Mouse (Mus musculus) heart, postnatal 36 days (tissue): ENCODE results near the gene Dapk1. TPM values are rescaled to one million over a fixed set of nuclear protein-coding genes. Genes with fewer than 3 reads are reported as not detected.
A peak's percentile ranks its signal among the peaks of the same experiment; 100 is the strongest.
"Not testable (repeated sequence)": the region's sequence is repeated elsewhere in the genome, so short reads cannot be mapped to it uniquely, and the experiment has no call there.

Experiments
- DNase-seq, 2 experiments: peaks; one replicate each; pipeline ENCODE4 v3.0.0; 2021 to 2022
- intact Hi-C: fragments of 180-260 bp; cut with DNase I; formaldehyde crosslinking; loops from one replicate; pipeline ENCODE4 v1.15.1; 2025
- total RNA-seq, 2 experiments: library from RNA; stranded (reverse); gene quantifications; 2 replicates each; pipeline ENCODE4 v1.2.3; 2021

Dapk1 gene
- 10 to 100 TPM; 22.2 to 35.8 TPM for total RNA-seq

DNA sequence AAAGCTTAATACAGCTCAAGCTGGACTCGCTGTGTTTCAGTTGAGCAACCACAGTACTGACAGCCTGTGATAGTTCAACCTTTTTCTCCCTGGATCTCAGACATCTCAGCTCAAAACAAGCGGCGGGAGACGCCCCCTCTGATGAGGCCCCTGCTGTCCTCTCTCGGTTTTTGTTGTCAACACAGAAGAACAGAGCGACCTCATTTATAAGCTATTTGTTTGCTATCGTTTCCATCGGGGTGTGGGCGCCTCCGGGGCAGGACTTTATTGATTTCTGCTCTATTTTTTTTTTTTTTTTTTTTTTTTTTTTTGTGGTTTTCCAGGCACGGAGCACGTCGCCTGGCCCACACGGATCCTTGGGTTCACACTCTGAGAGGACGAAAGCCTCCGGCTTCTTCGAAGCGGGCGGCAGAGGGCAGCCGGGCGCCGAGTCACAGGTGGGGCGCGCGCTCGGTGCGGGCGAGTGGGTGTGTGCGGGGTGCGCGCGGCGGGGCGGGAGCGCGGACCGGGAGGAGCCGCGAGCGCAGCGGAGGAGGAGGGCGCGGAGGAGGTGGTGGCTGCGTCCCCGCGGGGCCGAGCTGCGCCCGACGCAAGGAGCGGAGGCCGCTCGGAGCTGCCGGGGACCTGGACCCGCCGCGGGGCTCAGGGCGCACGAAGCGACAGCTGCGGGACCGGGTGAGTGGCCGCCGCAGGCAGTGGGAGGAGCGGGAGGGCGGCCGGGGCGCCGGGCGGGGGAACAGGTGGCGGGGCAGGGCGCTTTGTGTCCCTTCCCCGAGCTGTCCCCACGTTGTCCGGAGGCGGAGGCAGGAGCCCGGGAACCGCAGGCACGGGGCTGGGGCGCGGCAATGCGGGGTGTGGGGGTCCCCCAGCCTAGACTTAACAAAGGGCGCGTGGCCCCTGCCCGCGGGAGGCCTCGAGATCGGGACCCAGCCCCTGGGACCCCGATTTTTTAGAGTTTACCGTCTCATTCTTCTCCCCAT, at the start of gene Dapk1:
Gene Dapk1 (plus strand): TSS at position 512 of the 980 bp plus-strand sequence.
- intact Hi-C loops, result loop anchor here (1.0 to 10.0 kb wide), 4 partner anchors 63 to 137 kb away; no protein-coding TSS in a partner anchor
- DNase-seq, result peak; percentile 81 to 83

DNA sequence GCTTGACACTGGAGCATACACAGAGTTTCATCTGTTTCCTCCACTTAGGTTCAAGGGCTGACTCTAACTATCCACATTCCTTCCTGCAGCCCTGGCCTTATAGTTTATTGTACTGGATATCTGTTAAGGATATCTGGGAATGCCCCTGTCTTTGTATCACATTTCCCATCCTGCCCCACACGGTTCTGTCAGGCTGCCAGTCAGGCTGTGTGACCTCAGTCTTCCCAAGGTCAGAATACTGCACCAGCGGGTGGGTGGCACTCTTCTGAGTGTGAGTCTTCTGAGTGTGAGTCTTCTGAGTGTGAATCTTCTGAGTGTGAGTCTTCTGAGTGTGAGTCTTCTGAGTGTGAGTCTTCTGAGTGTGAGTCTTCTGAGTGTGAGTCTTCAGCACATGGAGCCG, 48.4 kb upstream of the Dapk1 start:
- DNase-seq, result no peak
- intact Hi-C loops, result no loop called here

DNA sequence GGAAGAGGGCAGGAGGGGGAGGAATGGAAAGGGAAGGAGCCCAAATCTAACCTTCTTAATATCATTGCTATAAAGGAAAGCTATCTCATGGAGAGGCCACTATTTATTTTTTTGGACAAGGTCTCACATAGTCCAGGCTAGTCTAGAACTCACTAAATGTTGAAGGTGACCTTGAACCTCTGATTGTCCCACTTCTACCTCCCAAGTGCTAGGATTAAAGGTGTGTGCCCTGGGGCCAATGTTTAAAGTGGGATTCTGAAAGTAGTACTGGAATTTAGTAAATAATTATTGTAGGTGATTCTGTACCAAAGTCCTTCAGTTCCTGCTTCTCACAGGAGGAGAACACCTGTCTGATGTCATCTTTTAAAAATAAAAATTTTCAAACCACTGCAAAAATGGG, 45.3 kb upstream of the Dapk1 start:
- intact Hi-C loops, result no loop called here
- no peak for DNase-seq

DNA sequence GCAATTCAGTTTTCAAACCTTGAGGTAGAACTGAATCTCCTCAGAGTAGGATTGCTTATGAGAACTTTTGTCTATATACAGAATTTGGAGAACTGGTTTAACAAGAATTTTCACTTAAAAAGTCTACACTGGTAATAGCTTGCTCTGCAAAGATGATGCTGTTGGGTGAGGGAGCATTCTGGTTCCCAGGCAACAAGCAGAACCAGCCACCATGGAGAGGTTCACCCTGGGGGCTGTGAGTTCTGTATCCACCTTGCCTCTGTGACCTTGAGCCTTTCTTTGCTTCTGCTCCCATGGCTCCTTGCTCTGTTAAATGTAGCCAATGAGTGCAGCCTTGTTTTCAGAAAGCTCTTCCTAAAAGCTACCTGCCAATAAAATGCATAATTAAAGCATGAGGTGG, 44.8 kb upstream of the Dapk1 start:
- DNase-seq, result no peak
- intact Hi-C loops, result no loop called here

DNA sequence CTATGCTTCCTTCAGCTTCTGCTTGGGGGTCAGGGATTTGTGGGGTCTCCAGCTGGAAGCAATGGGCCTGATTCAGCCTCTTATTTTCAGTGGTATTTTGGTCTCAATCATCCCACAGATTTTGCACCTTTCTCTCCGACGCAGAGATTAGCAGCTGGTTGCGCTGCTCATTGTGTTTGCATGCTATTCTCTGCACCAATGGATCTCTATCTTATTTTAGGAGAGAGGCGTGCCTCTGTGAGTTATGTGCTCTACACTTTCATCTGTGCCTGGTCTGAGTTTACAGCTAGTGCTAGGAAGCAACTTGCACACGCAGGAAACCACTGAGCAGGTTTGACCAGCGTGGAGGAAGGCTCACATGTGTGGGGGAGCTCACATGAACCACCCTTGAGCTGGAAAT, 37.4 kb upstream of the Dapk1 start:
- no peak for DNase-seq
- intact Hi-C loops, result no loop called here

DNA sequence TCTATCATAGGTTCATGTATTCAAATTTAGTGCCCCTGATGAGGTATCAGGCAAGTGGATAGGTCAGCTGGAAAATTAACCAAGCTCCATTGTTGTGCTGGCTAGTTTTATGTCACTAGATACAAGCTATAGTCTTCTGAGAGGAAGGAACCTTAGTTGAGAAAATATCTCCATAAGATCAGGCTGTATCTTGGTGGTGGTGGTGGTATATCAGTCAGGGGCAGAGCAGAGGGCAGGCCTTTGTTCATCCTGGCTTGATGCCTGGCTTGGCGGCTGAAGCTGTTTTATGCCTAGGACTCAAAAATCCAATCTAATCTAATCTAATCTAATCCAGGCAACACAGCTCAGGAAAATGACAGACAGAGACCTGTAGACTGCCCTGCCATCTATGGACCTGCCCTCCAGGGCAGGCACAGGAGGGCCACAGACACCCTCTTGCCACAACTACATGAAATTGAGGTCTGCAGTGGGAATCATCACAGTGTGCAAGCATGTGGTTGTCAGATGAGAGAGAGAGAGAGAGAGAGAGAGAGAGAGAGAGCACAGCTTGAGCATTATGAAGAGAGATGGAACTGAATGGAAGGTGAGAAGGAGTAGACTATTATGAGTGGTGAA, 32.7 kb upstream of the Dapk1 start:
- DNase-seq, result no peak
- intact Hi-C loops, result no loop called here

DNA sequence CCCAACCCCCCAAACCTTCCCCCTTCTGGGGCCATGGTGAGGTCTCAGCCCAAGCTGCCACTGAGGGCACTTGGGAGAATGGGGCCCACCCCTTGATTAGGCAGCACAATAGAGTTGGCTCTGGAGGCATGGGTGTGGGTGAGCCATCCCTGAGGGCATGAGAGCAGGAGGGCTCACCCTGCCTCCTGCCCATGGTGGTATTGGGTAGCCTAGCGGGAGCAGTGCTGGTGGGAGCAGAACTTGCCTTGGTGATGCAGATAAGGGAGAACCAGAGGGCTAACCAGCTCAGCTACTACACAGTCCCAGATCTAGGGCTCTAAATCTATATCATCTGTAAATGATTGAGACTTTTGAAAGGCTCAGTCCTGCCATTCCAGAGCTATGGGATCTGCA, 32.2 kb upstream of the Dapk1 start:
- intact Hi-C loops, result no loop called here
- DNase-seq, result no peak

DNA sequence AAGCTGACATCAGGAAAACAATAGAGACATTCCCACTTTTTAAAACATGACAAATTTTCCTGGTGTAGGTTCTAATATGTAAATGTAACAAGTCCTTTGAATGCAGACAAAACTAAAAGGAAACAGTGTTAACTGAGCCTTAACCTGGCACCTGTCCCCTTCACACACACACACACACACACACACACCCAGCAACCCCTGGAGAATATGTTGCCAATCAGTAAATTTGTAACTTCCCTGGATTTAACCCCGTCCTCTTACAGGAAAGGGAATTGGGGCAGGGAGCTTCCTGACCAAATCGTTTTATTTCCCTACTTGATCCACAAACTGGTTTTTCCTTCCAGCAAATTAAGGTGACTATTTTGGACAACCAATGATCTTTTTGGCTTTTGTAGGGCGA, 28.2 kb upstream of the Dapk1 start:
- intact Hi-C loops, result no loop called here
- DNase-seq, result no peak

DNA sequence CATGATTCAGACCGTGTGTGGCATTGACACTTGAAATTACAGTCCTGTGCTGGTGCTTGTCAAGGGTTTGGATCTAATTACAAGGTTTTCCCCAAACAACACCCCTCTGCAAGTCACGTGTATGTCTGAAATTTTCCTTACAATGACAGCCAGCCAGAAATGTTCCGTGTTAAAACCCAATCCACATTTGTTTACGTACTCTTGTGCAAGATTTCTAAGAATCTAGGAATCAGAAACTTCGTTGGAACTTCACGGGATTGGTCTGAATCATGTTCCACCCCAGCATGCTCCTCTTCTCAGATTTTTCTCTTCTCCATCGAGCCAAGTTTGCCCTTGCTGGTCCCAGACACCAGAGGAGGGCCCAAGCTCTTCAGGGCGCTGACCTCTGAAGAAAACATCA, 27.8 kb upstream of the Dapk1 start:
- no peak for DNase-seq
- intact Hi-C loops, result no loop called here

DNA sequence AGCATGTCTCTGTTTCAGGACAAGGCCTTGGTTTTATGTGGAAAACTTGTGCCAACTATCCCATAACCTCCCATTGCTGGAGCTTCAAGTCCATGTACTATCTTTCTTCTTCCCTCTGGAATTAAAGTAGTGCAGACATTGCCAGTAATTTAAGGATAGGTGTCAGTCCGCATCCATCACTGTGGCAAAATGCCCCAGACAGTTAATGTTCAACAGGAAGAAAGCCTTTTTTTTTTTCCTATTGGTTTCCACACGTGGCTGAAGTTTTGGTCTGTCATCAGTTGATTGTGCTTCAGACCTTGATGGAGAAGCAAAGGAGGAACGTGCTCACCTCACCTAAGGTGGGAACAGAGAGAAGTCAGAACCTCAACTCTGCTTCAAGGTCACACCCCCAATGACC, 23.2 kb upstream of the Dapk1 start:
- DNase-seq, result no peak
- intact Hi-C loops, result no loop called here

DNA sequence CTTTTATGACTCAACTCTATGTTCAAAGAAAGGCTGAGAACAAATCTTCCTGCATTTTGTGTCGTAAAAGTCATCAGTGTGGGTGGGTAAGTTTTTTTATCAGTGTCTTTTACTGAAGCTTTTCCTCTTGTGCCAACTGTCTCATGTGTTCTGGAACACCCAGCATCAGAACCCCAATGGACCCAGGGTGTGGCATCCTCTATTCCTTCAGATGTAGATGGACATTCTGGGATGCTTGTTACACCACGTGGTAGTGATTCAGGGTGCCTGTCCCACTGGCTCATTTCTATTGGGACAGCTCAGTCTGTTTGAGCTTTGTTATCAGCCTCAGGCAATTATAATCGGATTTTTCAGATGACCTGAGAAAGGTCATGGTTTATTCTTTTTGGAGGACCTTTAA, 6.9 kb upstream of the Dapk1 start:
- intact Hi-C loops, result no loop called here
- no peak for DNase-seq

DNA sequence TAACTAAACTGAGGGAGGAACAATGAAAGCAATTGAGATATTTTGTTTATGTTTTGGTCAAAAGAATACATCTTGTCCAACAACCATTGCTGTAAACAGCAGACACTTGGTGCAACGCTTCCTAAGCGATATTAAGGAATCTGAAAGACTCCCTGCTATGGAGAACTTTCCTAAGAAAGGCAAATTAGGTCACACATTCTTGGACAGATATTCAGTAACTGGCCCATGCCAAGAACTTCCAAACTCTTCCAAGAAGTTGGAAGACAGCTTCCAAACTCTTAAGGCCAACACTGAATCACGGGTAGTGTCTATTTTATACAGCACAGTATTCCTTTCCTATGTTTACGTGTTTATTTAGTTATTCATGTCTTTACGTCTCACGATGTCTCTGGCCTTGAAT, 6.2 kb upstream of the Dapk1 start:
- intact Hi-C loops, result no loop called here
- DNase-seq, result no peak

DNA sequence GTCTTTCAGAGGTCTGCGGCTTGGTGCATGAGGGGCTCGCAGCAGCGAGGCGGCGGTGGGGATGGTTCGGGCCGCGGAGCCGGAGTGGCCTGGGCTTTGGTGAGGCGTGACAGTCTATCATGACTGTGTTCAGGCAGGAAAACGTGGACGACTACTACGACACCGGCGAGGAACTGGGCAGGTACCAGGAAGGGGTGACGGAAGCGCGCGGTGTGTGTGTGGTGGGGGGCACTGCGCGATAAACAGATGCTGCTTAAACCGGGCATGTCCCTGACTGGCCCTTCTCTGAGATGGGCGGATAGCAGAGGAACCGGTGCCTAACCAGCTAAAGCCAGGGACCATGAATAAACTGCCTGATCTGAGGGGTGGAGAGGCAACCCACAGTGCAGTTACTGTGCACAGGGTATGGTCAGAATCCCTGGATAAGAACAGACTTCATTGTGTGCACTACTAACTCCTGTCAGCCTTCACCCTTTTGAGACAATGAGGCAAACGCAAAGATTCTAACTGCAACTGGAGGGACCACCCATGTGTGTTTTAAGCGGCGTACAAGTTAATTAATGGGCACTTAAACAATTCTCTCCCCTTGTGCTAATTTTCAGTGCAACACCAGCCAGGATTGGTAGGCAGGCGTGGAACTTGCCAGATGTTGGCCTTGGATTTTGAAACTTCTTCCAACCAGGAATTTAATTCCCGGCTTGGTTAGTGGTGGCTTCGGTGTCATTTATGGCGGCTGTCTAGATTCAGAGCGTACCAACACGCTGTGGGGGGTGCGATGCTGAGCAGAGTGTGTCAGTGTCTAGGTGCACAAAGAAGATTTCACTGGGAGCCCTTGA, 887 bp downstream of the Dapk1 start:
- intact Hi-C loops, result loop anchor here (5.0 to 10.0 kb wide), 2 partner anchors 62 to 85 kb away; no protein-coding TSS in a partner anchor
- peak; percentile 43 to 56 for DNase-seq

DNA sequence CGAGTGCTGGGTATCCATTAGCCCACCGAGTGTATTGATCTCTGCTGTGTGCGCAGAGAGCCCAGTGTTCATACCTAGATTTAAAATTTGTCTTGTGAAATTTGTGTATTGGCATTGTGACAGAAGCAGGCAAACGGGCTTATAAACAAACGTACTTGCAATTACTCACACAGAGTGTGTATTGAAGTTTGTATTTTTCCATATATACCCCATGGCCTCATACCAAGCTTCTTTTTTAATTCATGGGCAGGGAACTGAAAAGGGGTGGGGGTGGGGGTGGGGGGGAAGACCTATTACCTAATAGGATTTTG, 1.5 kb downstream of the Dapk1 start:
- intact Hi-C loops, result loop anchor here (5.0 to 10.0 kb wide), 2 partner anchors 62 to 84 kb away; no protein-coding TSS in a partner anchor
- no peak for DNase-seq

DNA sequence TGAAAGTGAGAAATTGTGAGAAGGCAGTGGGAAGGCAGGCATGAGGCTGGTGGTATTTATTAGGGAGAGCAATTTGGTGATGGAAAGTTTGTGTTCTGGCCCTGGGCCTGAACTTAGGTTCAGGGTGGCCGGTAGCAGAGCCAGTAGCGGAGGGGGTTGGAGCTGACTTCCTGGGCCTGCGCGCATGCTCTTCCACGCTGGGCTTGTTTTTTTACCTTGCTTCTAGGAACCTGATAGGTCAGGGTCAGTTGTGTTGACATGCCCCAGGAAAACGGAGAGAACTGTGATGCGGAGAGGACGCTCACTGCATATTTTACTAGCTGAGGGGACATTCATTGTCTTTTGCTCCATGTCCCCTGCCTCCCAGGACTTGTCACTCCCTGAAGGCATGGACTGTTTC, 5.7 kb downstream of the Dapk1 start:
- intact Hi-C loops, result loop anchor here (10.0 kb wide), 1 partner anchor 57 kb away; no protein-coding TSS in a partner anchor
- DNase-seq, result no peak

DNA sequence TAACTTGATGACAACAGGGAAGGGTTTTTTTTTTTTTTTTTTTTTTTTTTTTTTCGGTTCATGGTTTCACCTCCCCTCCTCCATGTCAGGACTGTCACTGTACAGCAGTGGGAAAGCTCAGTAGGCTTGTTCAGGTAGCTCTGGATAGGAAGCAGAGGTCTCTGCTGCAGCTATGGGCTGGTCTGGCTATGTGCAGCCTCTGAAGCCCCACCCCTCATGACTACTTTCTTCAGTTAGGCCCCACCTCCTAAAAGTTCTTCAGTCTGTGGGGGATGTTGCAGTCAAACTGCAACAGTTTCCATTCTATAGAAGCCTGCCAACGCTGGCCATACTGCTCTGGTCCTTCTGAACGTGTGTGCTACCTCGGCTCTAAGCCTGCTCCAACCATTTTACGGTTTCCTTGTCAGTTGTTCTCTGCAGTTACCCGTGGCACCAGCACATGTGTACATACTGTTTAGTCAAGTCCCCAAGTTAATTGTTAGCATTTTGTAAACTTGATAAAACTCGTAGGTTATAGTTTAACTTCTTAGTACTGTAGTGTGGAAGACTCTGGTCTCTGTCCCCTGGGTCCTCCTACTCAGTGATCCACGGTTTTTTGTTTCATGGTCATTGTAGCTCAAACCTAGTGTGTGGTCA, 6.8 kb downstream of the Dapk1 start:
- DNase-seq, result no peak
- intact Hi-C loops, result loop anchor here (10.0 kb wide), 1 partner anchor 56 kb away; no protein-coding TSS in a partner anchor

DNA sequence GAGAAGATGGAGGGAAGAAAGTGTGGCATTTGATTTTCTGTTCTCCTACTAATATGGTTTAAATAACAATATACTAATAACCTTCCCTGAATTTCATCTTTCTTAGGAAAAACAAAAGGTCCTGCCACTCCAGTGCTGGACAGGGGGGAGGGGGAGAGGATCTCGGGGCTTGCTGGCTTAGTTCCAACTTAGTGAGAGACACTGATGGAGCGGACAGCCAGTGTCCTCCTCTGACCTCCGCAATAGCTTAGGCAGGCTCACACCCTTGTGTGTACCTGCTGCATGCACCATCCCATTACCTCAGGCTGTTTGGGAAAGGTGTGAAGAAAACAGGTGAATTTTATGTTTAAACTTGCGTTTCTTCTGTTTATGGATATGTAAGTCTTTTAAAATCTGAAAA, 7.5 kb downstream of the Dapk1 start:
- no peak for DNase-seq
- intact Hi-C loops, result loop anchor here (10.0 kb wide), 1 partner anchor 56 kb away; no protein-coding TSS in a partner anchor

DNA sequence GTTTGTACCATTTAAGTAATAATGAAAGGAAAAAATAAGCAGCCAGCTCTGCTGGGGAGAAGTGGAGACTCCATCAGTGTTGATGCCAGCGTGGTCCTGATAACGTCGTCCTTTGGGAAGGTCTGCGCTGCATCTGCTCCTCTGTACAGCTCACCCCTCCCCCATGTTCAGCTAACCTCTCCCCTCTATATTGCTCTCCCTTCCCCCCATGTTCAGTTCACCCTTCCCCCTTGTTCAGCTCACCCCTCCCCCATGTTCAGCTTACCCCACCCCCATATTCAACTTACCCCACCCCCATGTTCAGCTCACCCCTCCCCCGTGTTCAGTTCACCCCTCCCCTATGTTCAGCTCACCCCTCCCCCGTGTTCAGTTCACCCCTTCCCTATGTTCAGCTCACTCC, 8.8 kb downstream of the Dapk1 start:
- no peak for DNase-seq
- intact Hi-C loops, result no loop called here

DNA sequence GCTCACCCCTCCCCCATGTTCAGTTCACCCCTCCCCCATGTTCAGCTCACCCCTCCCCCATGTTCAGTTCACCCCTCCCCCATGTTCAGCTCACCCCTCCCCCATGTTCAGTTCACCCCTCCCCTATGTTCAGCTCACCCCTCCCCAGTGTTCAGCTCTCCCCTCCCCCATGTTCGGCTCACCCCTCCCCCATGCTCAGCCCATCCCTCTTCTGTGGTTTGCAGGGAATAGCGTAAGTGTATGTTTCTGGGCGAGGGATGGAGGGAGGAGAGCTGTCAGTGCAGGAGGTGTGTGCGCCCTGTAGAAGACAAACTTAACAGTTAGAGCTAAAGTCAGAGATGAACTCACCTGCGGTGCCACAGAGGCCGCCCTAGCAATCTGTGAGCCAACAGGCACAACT, 9.2 kb downstream of the Dapk1 start:
- DNase-seq, intact Hi-C loops: not testable (repeated sequence)

DNA sequence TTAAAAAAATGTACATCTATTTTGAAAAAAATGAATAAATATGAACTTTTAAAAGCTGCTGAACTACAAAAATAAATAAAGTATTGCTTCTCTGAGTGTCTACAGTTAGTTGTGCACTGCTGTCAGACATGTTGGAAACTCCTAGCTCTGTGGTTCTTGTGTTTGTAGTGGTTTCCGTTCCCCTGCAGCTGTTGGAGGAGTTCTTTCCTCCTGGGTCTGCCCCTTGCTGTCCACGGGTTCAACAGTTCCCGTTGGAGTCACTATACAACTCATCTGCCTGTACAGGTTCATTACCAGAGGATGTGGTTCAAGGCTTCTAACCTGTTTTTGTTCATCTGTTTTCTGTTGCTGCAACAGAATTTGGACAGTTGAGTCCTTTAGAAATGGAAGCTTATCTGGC, 10.4 kb downstream of the Dapk1 start:
- DNase-seq, result no peak
- intact Hi-C loops, result no loop called here

DNA sequence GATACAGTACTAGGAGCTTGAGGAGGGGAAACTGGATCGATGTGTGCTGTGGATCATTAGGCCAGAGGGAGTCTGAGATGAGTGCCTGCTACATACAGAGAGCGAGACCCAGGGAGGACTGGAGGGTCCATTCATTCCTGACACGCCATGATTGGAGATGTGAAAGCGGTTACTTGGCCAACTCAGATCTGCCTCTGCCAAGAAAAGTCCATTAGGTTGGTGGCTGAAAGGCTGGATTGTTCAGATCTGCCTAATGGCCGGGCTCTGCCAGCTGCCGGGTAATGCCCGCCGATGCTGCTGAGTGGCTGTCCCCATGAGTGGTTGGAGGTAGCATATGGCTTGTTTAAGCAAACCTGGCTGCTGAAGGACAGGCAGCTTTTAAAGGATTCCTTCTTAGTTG, 12.4 kb downstream of the Dapk1 start:
- no peak for DNase-seq
- intact Hi-C loops, result no loop called here
